Mouse (Mus musculus) brain, embryonic 14.5 days (tissue): ENCODE data around the gene Cnst.

Experiments used
- CTCF ChIP-seq: fragments of 200-500 bp; IDR thresholded peaks from 2 replicates; pipeline ENCODE4 v1.5.1; 2012; ENCODE audit warnings: inconsistent platforms, mild to moderate bottlenecking, moderate library complexity, borderline replicate concordance; ENCODE audit not compliant: insufficient read depth, insufficient read length; ENCODE audit errors: extremely low read depth
- POLR2A ChIP-seq: fragments of 200-500 bp; IDR thresholded peaks from 2 replicates; pipeline ENCODE4 v1.6.1; 2012; ENCODE audit warnings: mild to moderate bottlenecking, inconsistent platforms, borderline replicate concordance; ENCODE audit not compliant: poor library complexity, insufficient read depth, insufficient read length, severe bottlenecking; ENCODE audit errors: extremely low read depth

DNA sequence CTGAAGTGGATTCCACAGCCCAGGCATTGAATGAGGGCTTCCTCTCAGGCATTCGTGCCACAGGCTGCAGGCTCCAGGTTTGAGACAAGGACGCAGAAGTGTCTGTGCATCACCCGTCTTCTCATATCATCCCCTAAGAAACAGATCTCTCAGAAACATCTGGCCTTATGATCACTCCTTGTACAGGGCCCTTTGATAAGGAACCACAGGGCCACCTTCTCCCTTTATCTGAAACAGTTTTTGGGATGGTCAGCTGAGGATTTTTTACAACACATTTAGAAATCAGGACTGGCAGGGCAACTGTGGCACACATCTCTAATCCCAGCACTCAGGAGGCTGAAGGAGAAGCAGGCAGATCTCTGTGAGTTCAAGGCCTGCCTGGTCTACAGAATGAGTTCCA is 103.2 kb downstream of the Cnst start:
- no peak for TF ChIP-seq POLR2A
- no peak for TF ChIP-seq CTCF
